Mouse (Mus musculus) hindbrain, embryonic 11.5 days (tissue): Measurements from ENCODE around the gene Stx1b. TPM values are rescaled to one million over a fixed set of nuclear protein-coding genes. Genes with fewer than 3 reads are reported as not detected.

Experiments
- ATAC-seq: fragments of 200-750 bp; cut with Nextera tagmentation; 2 replicates; pipeline ENCODE4 v1.8.0; 2017; ENCODE audit warnings: mild to moderate bottlenecking, moderate TSS enrichment, moderate library complexity; ENCODE audit not compliant: low FRiP score
- DNase-seq: peaks from one replicate; pipeline ENCODE4 v3.0.0-alpha.2; 2015; ENCODE audit warnings: low spot score
- H3K27ac ChIP-seq: fragments of 300-500 bp; sonication (generic); 2 replicates; pipeline ENCODE4 v1.5.1; 2014; ENCODE audit warnings: mild to moderate bottlenecking, low read depth, low read length
- H3K27me3 ChIP-seq: fragments of 300-500 bp; sonication (generic); 2 replicates; pipeline ENCODE4 v1.6.1; 2014; ENCODE audit warnings: mild to moderate bottlenecking, low read length, moderate library complexity, mixed read lengths; ENCODE audit not compliant: control insufficient read depth, insufficient read depth
- H3K36me3 ChIP-seq: fragments of 300-500 bp; sonication (generic); 2 replicates; pipeline ENCODE4 v1.6.1; 2014; ENCODE audit warnings: mild to moderate bottlenecking, low read length, moderate library complexity, mixed read lengths; ENCODE audit not compliant: control insufficient read depth, insufficient read depth
- H3K4me1 ChIP-seq: fragments of 300-500 bp; sonication (generic); replicated peaks from 2 replicates; pipeline ENCODE4 v1.6.1; 2014; ENCODE audit warnings: low read length, mixed read lengths; ENCODE audit not compliant: control insufficient read depth, insufficient read depth
- H3K4me2 ChIP-seq: fragments of 300-500 bp; sonication (generic); replicated peaks from 2 replicates; pipeline ENCODE4 v1.6.1; 2014; ENCODE audit warnings: mild to moderate bottlenecking, low read depth, low read length
- H3K4me3 ChIP-seq: fragments of 300-500 bp; sonication (generic); 2 replicates; pipeline ENCODE4 v1.5.1; 2014; ENCODE audit warnings: low read depth, low read length
- H3K9ac ChIP-seq: fragments of 300-500 bp; sonication (generic); 2 replicates; pipeline ENCODE4 v1.6.1; 2014; ENCODE audit warnings: low read depth, low read length
- H3K9me3 ChIP-seq: fragments of 300-500 bp; sonication (generic); 2 replicates; pipeline ENCODE4 v1.6.1; 2016; ENCODE audit warnings: low read length; ENCODE audit not compliant: control insufficient read depth
- WGBS: fragments of 180-500 bp; shearing (Covaris S2); extraction: QIAGEN DNeasy Blood & Tissue Kit; methylation state at CpG from one replicate; pipeline ENCODE4 v1.1.7; 2014; 5-methylcytosine and 5-hydroxymethylcytosine counted together
- polyA plus RNA-seq: library from polyadenylated mRNA; unstranded; fragments of >200 nt; fragmentation: Nextera tagmentation; extraction: Ambion mirVana; gene quantifications from 2 replicates; pipeline ENCODE4 v1.2.1, GENCODE M21; 2014

Stx1b gene
- polyA plus RNA-seq = 9.1 and 10.1 TPM in 2 replicates

- DNase-seq = peak; percentile 82
- 6% methylated on average over 21 of the region's 38 CpGs for WGBS
- H3K4me3 ChIP-seq = peak within 1 kb of the TSS; percentile 64
- H3K36me3 ChIP-seq = no peaks in the 10 kb centered on the region
- H3K4me1 ChIP-seq = no peaks in the 10 kb centered on the region
- H3K9me3 ChIP-seq = no peaks in the 10 kb centered on the region
- H3K9ac ChIP-seq = peak within 1 kb of the TSS; percentile 78
- H3K27ac ChIP-seq = peak within 1 kb of the TSS; percentile 77
- H3K4me2 ChIP-seq = peak within 1 kb of the TSS; percentile 72
- ATAC-seq = peak; percentile 87
- H3K27me3 ChIP-seq = no peaks in the 10 kb centered on the region
Measured at GRCm38 (mm10) chr7:127824176-127824871, at the start of gene Stx1b, which contains the start of gene Stx4a. TSS of gene Stx1b (minus strand) at chr7:127824549. TSS of gene Stx4a (plus strand) at chr7:127824294.

GRCm38 (mm10) chr7:127870136-127870821 lies 45.9 kb upstream of the Stx1b start:
- ATAC-seq = no peak
- H3K27ac ChIP-seq = no peak overlapping the region
- no peak for DNase-seq
- H3K4me1 ChIP-seq = peaks cover 4% of the 10 kb centered on the region; the same call in 1 of the 2 replicates
- peaks cover 12% of the 10 kb centered on the region for H3K36me3 ChIP-seq
- 82% methylated on average over 5 of the region's 5 CpGs for WGBS
- H3K4me3 ChIP-seq = no peak overlapping the region
- no peak overlapping the region for H3K4me2 ChIP-seq
- H3K9ac ChIP-seq = no peak overlapping the region
- no peaks in the 10 kb centered on the region for H3K27me3 ChIP-seq
- H3K9me3 ChIP-seq = no peaks in the 10 kb centered on the region

- Histone ChIP-seq H3K27ac (no peak overlapping the region), H3K9ac (no peak overlapping the region), H3K9me3 (no peaks in the 10 kb centered on the region), H3K4me1 (peaks cover 4% of the 10 kb centered on the region; the same call in 1 of the 2 replicates), H3K36me3 (peaks cover 12% of the 10 kb centered on the region), H3K4me2 (no peak overlapping the region), H3K27me3 (no peaks in the 10 kb centered on the region), H3K4me3 (no peak overlapping the region)
- 92% methylated on average over 3 of the region's 3 CpGs for WGBS
- no peak for DNase-seq
- ATAC-seq = no peak
Measured at GRCm38 (mm10) chr7:127869149-127869810, 44.9 kb upstream of the Stx1b start.

GRCm38 (mm10) chr7:127867641-127868040 lies 43.3 kb upstream of the Stx1b start:
- no peak overlapping the region for H3K4me3 ChIP-seq
- no peak overlapping the region for H3K4me2 ChIP-seq
- no peaks in the 10 kb centered on the region for H3K4me1 ChIP-seq
- H3K9ac ChIP-seq = no peak overlapping the region
- H3K27ac ChIP-seq = no peak overlapping the region
- no peaks in the 10 kb centered on the region for H3K9me3 ChIP-seq
- ATAC-seq = no peak
- no peaks in the 10 kb centered on the region for H3K27me3 ChIP-seq
- 98% methylated on average over 18 of the region's 18 CpGs for WGBS
- peaks cover 12% of the 10 kb centered on the region for H3K36me3 ChIP-seq
- no peak for DNase-seq

- Histone ChIP-seq H3K4me2 (no peak overlapping the region), H3K9ac (no peak overlapping the region), H3K27me3 (no peaks in the 10 kb centered on the region), H3K9me3 (no peaks in the 10 kb centered on the region), H3K36me3 (peaks cover 12% of the 10 kb centered on the region), H3K4me1 (no peaks in the 10 kb centered on the region), H3K27ac (no peak overlapping the region), H3K4me3 (no peak overlapping the region)
- ATAC-seq (no peak), DNase-seq (no peak)
- WGBS = 93% methylated on average over 12 of the region's 12 CpGs
Measured at GRCm38 (mm10) chr7:127866434-127866833, 42.1 kb upstream of the Stx1b start.

GRCm38 (mm10) chr7:127858258-127858657 lies 33.9 kb upstream of the Stx1b start:
- Histone ChIP-seq H3K4me3 (no peak overlapping the region), H3K4me2 (no peak overlapping the region), H3K4me1 (no peaks in the 10 kb centered on the region), H3K27me3 (no peaks in the 10 kb centered on the region), H3K9ac (no peak overlapping the region), H3K27ac (no peak overlapping the region), H3K9me3 (no peaks in the 10 kb centered on the region), H3K36me3 (no peaks in the 10 kb centered on the region)
- ATAC-seq = no peak
- 95% methylated on average over 6 of the region's 6 CpGs for WGBS
- DNase-seq = no peak

GRCm38 (mm10) chr7:127850906-127851305 lies 26.6 kb upstream of the Stx1b start:
- Histone ChIP-seq H3K9ac (no peak overlapping the region), H3K27ac (no peak overlapping the region), H3K36me3 (no peaks in the 10 kb centered on the region), H3K9me3 (no peaks in the 10 kb centered on the region), H3K4me3 (no peak overlapping the region), H3K27me3 (no peaks in the 10 kb centered on the region), H3K4me1 (no peaks in the 10 kb centered on the region), H3K4me2 (no peak overlapping the region)
- DNase-seq (no peak), ATAC-seq (no peak)
- 78% methylated on average over 5 of the region's 5 CpGs for WGBS

- 82% methylated on average over 6 of the region's 6 CpGs for WGBS
- Histone ChIP-seq H3K4me2 (no peak overlapping the region), H3K27me3 (no peaks in the 10 kb centered on the region), H3K9me3 (no peaks in the 10 kb centered on the region), H3K27ac (no peak overlapping the region), H3K4me1 (no peaks in the 10 kb centered on the region), H3K4me3 (no peak overlapping the region), H3K36me3 (no peaks in the 10 kb centered on the region), H3K9ac (no peak overlapping the region)
- ATAC-seq (no peak), DNase-seq (no peak)
Measured at GRCm38 (mm10) chr7:127849973-127850875, 25.9 kb upstream of the Stx1b start.
